Mouse (Mus musculus): ENCODE results near the gene Eya2.

Gene Eya2

GRCm38 (mm10) chr2:165652281-165652680 lies 57.4 kb downstream of the Eya2 start:
- no peak for DNase-seq (ENCODE audit: low read depth)

- peak; percentile 60 for DNase-seq (ENCODE audit: low read depth)
Observed at GRCm38 (mm10) chr2:165653001-165653921, 58.4 kb downstream of the Eya2 start.

GRCm38 (mm10) chr2:165654151-165654550 lies 59.3 kb downstream of the Eya2 start:
- DNase-seq (ENCODE audit: low read depth), result no peak

GRCm38 (mm10) chr2:165654696-165655491 lies 60.1 kb downstream of the Eya2 start:
- no peak for DNase-seq (ENCODE audit: low read depth)

GRCm38 (mm10) chr2:165656541-165656940 lies 61.7 kb downstream of the Eya2 start:
- no peak for DNase-seq (ENCODE audit: low read depth)

- no peak for DNase-seq (ENCODE audit: low read depth)
Observed at GRCm38 (mm10) chr2:165656956-165657355, 62.1 kb downstream of the Eya2 start.

GRCm38 (mm10) chr2:165659552-165659951 lies 64.7 kb downstream of the Eya2 start:
- no peak for DNase-seq (ENCODE audit: low read depth)

GRCm38 (mm10) chr2:165663266-165663665 lies 68.4 kb downstream of the Eya2 start:
- DNase-seq (ENCODE audit: low read depth), result no peak

GRCm38 (mm10) chr2:165664648-165665047 lies 69.8 kb downstream of the Eya2 start:
- DNase-seq (ENCODE audit: low read depth), result no peak

GRCm38 (mm10) chr2:165665176-165665575 lies 70.3 kb downstream of the Eya2 start:
- DNase-seq (ENCODE audit: low read depth), result no peak

GRCm38 (mm10) chr2:165667096-165667495 lies 72.3 kb downstream of the Eya2 start:
- DNase-seq (ENCODE audit: low read depth), result no peak

GRCm38 (mm10) chr2:165682719-165683118 lies 87.9 kb downstream of the Eya2 start:
- DNase-seq (ENCODE audit: low read depth), result no peak

GRCm38 (mm10) chr2:165687516-165687915 lies 92.7 kb downstream of the Eya2 start:
- peak; percentile 22 for DNase-seq (ENCODE audit: low read depth)

GRCm38 (mm10) chr2:165688896-165689295 lies 94.1 kb downstream of the Eya2 start:
- no peak for DNase-seq (ENCODE audit: low read depth)

- no peak for DNase-seq (ENCODE audit: low read depth)
Observed at GRCm38 (mm10) chr2:165691016-165691415, 96.2 kb downstream of the Eya2 start.

- peak; percentile 62 for DNase-seq (ENCODE audit: low read depth)
Observed at GRCm38 (mm10) chr2:165692944-165693660, 98.3 kb downstream of the Eya2 start.

GRCm38 (mm10) chr2:165694767-165695166 lies 99.9 kb downstream of the Eya2 start:
- DNase-seq (ENCODE audit: low read depth), result no peak

GRCm38 (mm10) chr2:165700252-165700908 lies 105.5 kb downstream of the Eya2 start:
- no peak for DNase-seq (ENCODE audit: low read depth)

- DNase-seq (ENCODE audit: low read depth), result no peak
Observed at GRCm38 (mm10) chr2:165703033-165703805, 108.4 kb downstream of the Eya2 start.

GRCm38 (mm10) chr2:165708266-165708665 lies 113.4 kb downstream of the Eya2 start:
- no peak for DNase-seq (ENCODE audit: low read depth)

- DNase-seq (ENCODE audit: low read depth), result peak; percentile 11
Observed at GRCm38 (mm10) chr2:165716688-165717087, 121.9 kb downstream of the Eya2 start.
